Comparison of ENCODE assay signal across 21 mouse cellular contexts in genomic region chr19:38540549-38540948, GRCm38 (mm10).
"Had no signal": no experiment of that assay in that cellular context is flagged by ENCODE, and none has a peak within 500 bp of the region (broad histone marks: within the 10 kb centered on the region; RNA-seq: fewer than 3 reads in every experiment).

No protein-coding gene starts in this region.

- DNase-seq: liver, postnatal 0 days; lung, adult 2 months; lung, postnatal 14 days; lung, postnatal 4 days; midbrain, embryonic 14.5 days; retina, postnatal 1 day; right cerebral cortex, adult 18-20 months; right cerebral cortex, postnatal 25 days; right cerebral cortex, postnatal 4 days; spleen, adult 18-20 months; thymus, adult 18-20 months; thymus, postnatal 14 days; thymus, postnatal 36 days had no signal

- H3K4me1 ChIP-seq: lung, embryonic 15.5 days; midbrain, embryonic 12.5 days had no signal

- H3K9ac ChIP-seq: liver, postnatal 0 days; lung, embryonic 15.5 days; midbrain, embryonic 12.5 days; neural tube, embryonic 13.5 days; neural tube, embryonic 15.5 days had no signal

- H3K9me3 ChIP-seq: lung, embryonic 15.5 days; midbrain, embryonic 10.5 days; midbrain, embryonic 12.5 days; neural tube, embryonic 13.5 days; neural tube, embryonic 15.5 days had no signal

- H3K27me3 ChIP-seq: lung, embryonic 15.5 days; midbrain, embryonic 12.5 days; neural tube, embryonic 13.5 days; neural tube, embryonic 15.5 days had no signal

- H3K4me3 ChIP-seq: lung, embryonic 15.5 days; midbrain, embryonic 10.5 days; midbrain, embryonic 12.5 days; myocyte; neural tube, embryonic 13.5 days; neural tube, embryonic 15.5 days had no signal

- H3K36me3 ChIP-seq: lung, embryonic 15.5 days; midbrain, embryonic 10.5 days; midbrain, embryonic 12.5 days; neural tube, embryonic 13.5 days; neural tube, embryonic 15.5 days had no signal

- H3K4me2 ChIP-seq: lung, embryonic 15.5 days; midbrain, embryonic 12.5 days; neural tube, embryonic 13.5 days; neural tube, embryonic 15.5 days had no signal

- ATAC-seq: liver, postnatal 0 days; lung, postnatal 0 days; midbrain, embryonic 16.5 days had no signal

- H3K27ac ChIP-seq: lung, embryonic 15.5 days; midbrain, embryonic 10.5 days; midbrain, embryonic 12.5 days; neural tube, embryonic 13.5 days; neural tube, embryonic 15.5 days had no signal
